Mouse (Mus musculus): Measurements from ENCODE around the gene Avpr2. TPM values are rescaled to one million over a fixed set of nuclear protein-coding genes. Genes with fewer than 3 reads are reported as not detected.
A peak's percentile ranks its signal among the peaks of the same experiment; 100 is the strongest.

The Avpr2 gene
- total RNA-seq (2015; ENCODE audit: low replicate concordance): not detected in 2 replicates
- total RNA-seq (2017; ENCODE audit: low replicate concordance): not detected in 2 replicates

DNA sequence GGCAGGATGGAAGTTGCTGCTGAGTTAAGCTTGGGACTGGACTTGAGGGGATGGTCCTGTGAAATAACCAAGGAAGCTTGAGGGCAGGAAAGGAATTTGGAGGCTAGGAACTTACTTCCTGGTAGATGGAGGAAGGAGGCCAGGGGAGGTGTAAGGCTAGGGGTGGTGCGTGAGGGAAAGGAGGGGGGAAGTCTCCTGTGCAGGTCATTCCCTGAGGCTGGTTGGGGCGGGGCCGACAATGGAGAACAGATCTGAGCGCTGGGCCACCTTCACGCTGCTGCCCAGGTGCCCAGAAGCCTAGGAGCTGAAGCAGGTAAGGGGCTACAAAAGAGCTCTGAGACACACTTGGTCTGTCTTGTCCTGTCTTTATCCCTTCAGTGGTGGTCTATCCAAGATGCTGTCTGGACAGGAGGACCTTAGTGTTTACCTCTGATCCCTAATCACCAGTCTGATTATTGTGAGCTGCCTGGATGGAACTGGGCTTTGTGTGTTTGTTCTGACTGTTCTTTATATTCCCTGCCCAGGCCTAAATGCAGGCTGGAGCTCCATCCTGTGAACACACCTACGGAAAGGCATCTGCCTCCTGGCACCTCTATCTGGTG is at the start of gene Avpr2:
Gene Avpr2, plus strand, starts transcription at position 552 of the 602 bp plus-strand sequence.
- ATAC-seq (replicated peaks; ENCODE audit: low FRiP score, poor library complexity, severe bottlenecking): no peak

DNA sequence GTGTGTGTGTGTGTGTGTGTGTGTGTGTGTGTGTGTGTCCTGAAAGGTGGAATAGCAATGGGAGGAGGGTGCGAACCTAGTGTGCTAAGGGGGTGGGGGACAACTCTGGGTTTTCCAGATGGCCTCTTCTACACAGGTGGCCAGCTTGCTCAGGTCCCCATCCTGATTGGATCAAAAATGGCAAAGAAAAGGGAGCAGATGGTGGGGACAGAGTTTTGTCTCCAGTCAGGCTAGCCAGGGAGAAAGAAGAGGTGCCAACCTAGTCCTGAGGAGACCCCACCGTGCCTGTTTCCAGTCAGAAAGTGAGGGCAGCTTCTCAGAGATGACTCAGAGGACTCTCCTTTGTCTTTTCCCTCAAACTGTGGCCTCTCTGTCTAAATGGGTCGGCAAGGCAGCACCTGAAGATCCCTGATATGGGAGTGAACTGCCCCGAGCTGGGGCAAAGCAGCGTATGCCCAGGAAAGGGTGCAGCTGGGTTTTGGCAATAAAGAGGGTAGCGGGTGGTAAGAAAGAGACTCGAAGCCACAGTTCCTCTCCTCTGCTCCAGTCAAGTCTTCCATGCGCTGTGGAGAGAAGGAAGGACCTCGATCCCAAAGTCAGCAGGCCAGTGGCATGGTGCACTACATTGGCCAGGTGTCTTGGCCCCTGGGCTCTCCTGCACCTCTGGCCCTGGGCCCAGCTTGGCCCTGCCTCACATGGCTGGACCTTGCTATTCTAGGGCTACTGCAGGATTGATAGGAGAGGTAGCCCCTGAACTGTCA is 37.4 kb upstream of the Avpr2 start:
- ATAC-seq (replicated peaks; ENCODE audit: low FRiP score, poor library complexity, severe bottlenecking): no peak

- ATAC-seq (replicated peaks; ENCODE audit: low FRiP score, poor library complexity, severe bottlenecking): no peak
Measured at GRCm38 (mm10) chrX:73855087-73855408, 36.9 kb upstream of the Avpr2 start.

DNA sequence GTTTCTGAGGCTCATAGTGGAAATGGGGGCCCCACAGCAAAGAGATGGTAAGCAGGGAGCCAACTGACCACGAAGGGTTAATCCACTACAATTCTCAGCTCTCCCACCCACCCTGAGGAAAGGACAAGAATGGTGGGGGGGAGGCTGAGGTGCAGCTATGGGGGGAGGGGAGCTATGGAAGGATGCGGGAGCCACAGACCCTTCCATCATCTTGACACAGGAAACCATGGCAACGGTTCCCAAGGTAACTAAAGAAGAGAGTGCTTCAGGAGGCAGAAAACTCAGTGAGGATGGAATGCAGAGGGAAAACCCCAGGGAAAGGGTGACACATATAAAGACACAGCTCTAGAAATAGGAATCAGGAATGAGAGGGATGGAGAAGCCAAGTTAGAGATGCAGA is 27.2 kb upstream of the Avpr2 start:
- ATAC-seq (replicated peaks; ENCODE audit: low FRiP score, poor library complexity, severe bottlenecking): no peak

- ATAC-seq (replicated peaks; ENCODE audit: low FRiP score, poor library complexity, severe bottlenecking): peak; percentile 27; the same call in 1 of the 2 replicates
Measured at GRCm38 (mm10) chrX:73867256-73867655, 24.6 kb upstream of the Avpr2 start.

- peak; percentile 88 for ATAC-seq (replicated peaks; ENCODE audit: low FRiP score, poor library complexity, severe bottlenecking)
Measured at GRCm38 (mm10) chrX:73867852-73868251, 24.1 kb upstream of the Avpr2 start.

- ATAC-seq (replicated peaks; ENCODE audit: low FRiP score, poor library complexity, severe bottlenecking): no peak
Measured at GRCm38 (mm10) chrX:73869334-73869733, 22.6 kb upstream of the Avpr2 start.

GRCm38 (mm10) chrX:73871474-73871873 is 20.4 kb upstream of the Avpr2 start:
- ATAC-seq (replicated peaks; ENCODE audit: low FRiP score, poor library complexity, severe bottlenecking): no peak

GRCm38 (mm10) chrX:73871956-73872355 is 19.9 kb upstream of the Avpr2 start:
- no peak for ATAC-seq (replicated peaks; ENCODE audit: low FRiP score, poor library complexity, severe bottlenecking)

GRCm38 (mm10) chrX:73875881-73876280 is 16.0 kb upstream of the Avpr2 start:
- no peak for ATAC-seq (replicated peaks; ENCODE audit: low FRiP score, poor library complexity, severe bottlenecking)

DNA sequence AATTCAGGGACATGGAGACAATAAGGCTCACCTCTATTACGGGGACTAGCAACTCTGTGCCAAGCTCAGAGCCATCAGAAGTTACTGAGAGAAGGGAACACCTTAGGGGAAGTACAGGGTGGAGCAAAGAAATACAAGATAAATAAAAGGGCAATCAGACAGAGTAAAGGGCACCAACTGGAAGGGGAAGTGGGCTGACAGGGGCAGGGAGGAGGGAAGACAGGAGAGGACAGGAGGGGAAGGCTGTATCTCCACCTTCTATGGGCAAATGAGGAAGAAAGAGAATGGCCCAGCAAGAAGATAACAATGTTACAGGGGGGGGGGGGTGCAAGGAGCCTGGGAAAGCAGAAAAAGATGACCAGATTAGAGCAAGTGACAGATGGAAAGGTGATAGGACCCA is 14.9 kb upstream of the Avpr2 start:
- no peak for ATAC-seq (replicated peaks; ENCODE audit: low FRiP score, poor library complexity, severe bottlenecking)

GRCm38 (mm10) chrX:73880194-73881035 is 11.5 kb upstream of the Avpr2 start:
- no peak for ATAC-seq (replicated peaks; ENCODE audit: low FRiP score, poor library complexity, severe bottlenecking)

DNA sequence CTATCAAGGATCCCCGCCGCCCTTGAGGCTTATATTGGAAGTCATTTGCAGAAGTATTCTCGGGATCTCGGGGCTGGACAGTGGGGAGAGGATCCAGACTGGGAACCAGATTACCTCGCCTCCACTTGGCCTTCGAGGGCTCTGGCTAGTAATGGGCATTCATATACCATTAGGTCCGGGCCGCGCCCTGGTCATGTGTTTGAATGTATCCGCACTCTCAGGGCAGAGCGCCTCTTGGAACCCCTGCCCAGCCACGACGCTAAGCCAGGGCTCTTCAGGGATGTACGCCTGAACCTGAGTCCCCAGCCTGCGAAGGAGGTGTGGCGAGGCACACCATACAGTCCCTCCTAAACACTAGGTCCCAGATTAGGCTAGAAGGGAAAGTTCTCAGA is 10.9 kb upstream of the Avpr2 start:
- no peak for ATAC-seq (replicated peaks; ENCODE audit: low FRiP score, poor library complexity, severe bottlenecking)

DNA sequence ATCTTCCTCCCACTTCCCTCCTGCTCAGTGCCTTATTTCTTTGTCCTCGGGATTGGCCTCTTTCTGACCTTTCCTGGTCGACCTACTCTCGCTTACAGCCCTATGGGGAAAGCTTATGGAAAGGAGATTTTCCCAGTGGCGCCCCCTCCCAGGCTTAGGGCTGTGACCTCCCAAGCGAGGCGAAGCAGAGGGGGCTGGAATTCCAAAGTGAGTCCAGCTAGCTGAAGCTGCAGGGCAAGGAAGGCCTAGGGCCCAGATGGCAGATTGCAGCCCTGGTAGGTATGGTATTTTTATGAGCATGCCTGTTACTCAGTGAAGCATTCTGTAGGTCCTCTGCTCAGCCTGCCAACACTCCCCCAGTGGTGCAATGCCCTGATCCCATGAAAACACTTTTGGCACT is 10.4 kb upstream of the Avpr2 start:
- ATAC-seq (replicated peaks; ENCODE audit: low FRiP score, poor library complexity, severe bottlenecking): no peak

- no peak for ATAC-seq (replicated peaks; ENCODE audit: low FRiP score, poor library complexity, severe bottlenecking)
Measured at GRCm38 (mm10) chrX:73892833-73893232, 931 bp downstream of the Avpr2 start.

DNA sequence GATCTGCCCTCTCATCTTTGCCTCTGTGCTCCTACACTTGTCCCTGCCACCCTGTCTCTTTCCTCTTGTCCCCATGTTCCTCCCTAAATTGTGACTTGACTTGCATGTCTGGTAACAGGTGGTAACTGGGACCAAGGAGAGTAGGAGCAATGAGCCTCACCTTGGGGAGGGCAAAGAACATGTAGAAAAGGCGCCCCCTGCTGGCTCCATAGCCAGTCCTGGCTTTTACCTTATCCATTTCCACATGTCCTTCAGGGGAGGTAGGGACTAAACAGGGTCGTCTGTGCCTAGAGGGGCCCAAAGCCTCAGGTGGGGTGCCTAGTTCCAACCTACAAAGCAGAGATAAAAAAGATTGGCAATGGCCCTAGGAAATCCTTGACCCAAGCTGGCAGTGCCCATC is 3.8 kb downstream of the Avpr2 start, which contains the start of gene L1cam:
Gene L1cam, minus strand, starts transcription at position 387 of the 400 bp plus-strand sequence.
- ATAC-seq (replicated peaks; ENCODE audit: low FRiP score, poor library complexity, severe bottlenecking): peak; percentile 59; the same call in 1 of the 2 replicates

- no peak for ATAC-seq (replicated peaks; ENCODE audit: low FRiP score, poor library complexity, severe bottlenecking)
Measured at GRCm38 (mm10) chrX:73897959-73898358, 6.1 kb downstream of the Avpr2 start.

DNA sequence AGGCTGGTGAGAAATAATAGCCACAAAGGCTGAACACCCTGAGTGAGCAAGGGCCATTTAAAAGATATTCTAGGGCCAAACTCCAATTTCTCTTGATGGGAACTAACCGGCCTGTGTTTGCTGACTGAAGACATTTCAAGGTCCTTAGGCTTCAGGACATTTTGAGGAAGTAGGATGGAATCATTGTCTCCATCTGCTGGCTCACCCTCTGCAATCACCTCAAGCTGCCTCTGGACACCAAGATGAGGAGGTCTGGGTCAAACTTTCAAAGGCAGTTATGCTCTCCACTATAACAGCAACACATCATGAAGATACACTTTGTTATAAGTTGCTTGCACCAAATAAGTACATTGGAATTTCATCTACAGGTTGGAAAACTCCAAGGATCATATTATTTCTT is 18.1 kb downstream of the Avpr2 start:
- no peak for ATAC-seq (replicated peaks; ENCODE audit: low FRiP score, poor library complexity, severe bottlenecking)

- ATAC-seq (replicated peaks; ENCODE audit: low FRiP score, poor library complexity, severe bottlenecking): no peak
Measured at GRCm38 (mm10) chrX:73910451-73910850, 18.5 kb downstream of the Avpr2 start.

GRCm38 (mm10) chrX:73911156-73911555 is 19.3 kb downstream of the Avpr2 start:
- no peak for ATAC-seq (replicated peaks; ENCODE audit: low FRiP score, poor library complexity, severe bottlenecking)

DNA sequence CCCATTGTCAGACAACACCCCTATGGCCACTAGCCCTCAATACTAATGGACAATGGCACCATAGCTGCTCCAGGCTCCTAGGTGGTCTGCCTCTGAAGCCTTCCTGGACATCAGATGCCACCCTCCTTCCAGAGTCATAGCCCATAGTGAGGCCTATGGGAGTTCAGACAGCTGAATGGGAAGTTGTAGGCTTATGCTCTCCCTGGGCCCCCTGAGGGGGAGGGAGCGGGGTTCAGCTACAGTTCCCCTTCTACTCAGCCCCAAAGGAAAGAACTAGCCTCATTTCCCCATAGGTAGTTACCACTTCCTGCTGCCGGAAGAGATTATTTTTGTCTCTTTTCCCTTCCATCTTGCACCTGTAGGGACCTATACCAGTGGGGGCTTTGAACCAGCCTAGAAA is 19.7 kb downstream of the Avpr2 start:
- ATAC-seq (replicated peaks; ENCODE audit: low FRiP score, poor library complexity, severe bottlenecking): no peak

All from erythroblast, adult 5-6 weeks (primary cell).